Mouse (Mus musculus) MEL (cell line): Measurements from ENCODE around the gene Gm10318. TPM values are rescaled to one million over a fixed set of nuclear protein-coding genes. Genes with fewer than 3 reads are reported as not detected.

Source experiments
- DNase-seq: peaks from one replicate; pipeline ENCODE4 v3.0.0; 2011; ENCODE audit warnings: low read depth, low spot score
- H3K27ac ChIP-seq: 2 replicates; pipeline ENCODE4 v1.5.1; 2012; ENCODE audit warnings: low read depth, mild to moderate bottlenecking, control low read depth, low read length, moderate library complexity; ENCODE audit not compliant: control insufficient read depth
- H3K27me3 ChIP-seq, 2 experiments: fragments of 150-350 bp in 1 of 2; sonication (generic) in 1 of 2; 2 replicates each; pipeline ENCODE4 v1.6.1; 2012; ENCODE audit warnings: low read length in 2 of 2, mild to moderate bottlenecking in 2 of 2, improper control_type of control experiment in 1 of 2, moderate library complexity in 1 of 2; ENCODE audit not compliant: insufficient read depth in 2 of 2, control insufficient read depth in 1 of 2
- H3K36me3 ChIP-seq, 2 experiments: 2 replicates each; pipeline ENCODE4 v1.6.1; 2012 to 2014; ENCODE audit warnings: low read length in 2 of 2, improper control_type of control experiment in 1 of 2, inconsistent platforms in 1 of 2, mild to moderate bottlenecking in 1 of 2; ENCODE audit not compliant: insufficient read depth in 2 of 2, control insufficient read depth in 1 of 2
- H3K4me1 ChIP-seq, 2 experiments: fragments of 150-350 bp in 1 of 2; sonication (generic) in 1 of 2; 2 replicates each; pipeline ENCODE4 v1.6.1; 2012; ENCODE audit warnings: low read length in 2 of 2, improper control_type of control experiment in 1 of 2, mild to moderate bottlenecking in 1 of 2; ENCODE audit not compliant: insufficient read depth in 2 of 2, control insufficient read depth in 1 of 2
- H3K4me3 ChIP-seq, 2 experiments: fragments of 150-350 bp in 1 of 2; sonication (generic) in 1 of 2; 2 replicates each; pipeline ENCODE4 v1.5.1; 2012; ENCODE audit warnings: low read depth in 2 of 2, low read length in 2 of 2, mild to moderate bottlenecking in 2 of 2, moderate library complexity in 2 of 2, control low read depth in 1 of 2, improper control_type of control experiment in 1 of 2; ENCODE audit not compliant: control insufficient read depth in 1 of 2, insufficient read depth in 1 of 2
- H3K79me2 ChIP-seq: 2 replicates; pipeline ENCODE4 v1.6.1; 2012; ENCODE audit warnings: mild to moderate bottlenecking, low read length, moderate library complexity; ENCODE audit not compliant: control insufficient read depth, poor library complexity, insufficient read depth
- H3K9ac ChIP-seq: 2 replicates; pipeline ENCODE4 v1.6.1; 2012; ENCODE audit warnings: low read depth, mild to moderate bottlenecking, control low read depth, low read length, moderate library complexity; ENCODE audit not compliant: control insufficient read depth, poor library complexity, severe bottlenecking
- H3K9me3 ChIP-seq: fragments of 150-350 bp; sonication (generic); replicated peaks from 2 replicates; pipeline ENCODE4 v1.6.1; 2012; ENCODE audit warnings: mild to moderate bottlenecking, low read length, improper control_type of control experiment, moderate library complexity; ENCODE audit not compliant: insufficient read depth
- CHD2 ChIP-seq: IDR thresholded peaks from 2 replicates; pipeline ENCODE4 v1.6.1; 2011; ENCODE audit warnings: low read length, improper control_type of control experiment
- CTCF ChIP-seq, 3 experiments: IDR thresholded peaks in 2 of 3; conservative IDR thresholded peaks in 1 of 3; 2 replicates each; pipeline ENCODE4 v1.5.1; 2011 to 2012; ENCODE audit warnings: low read length in 3 of 3, low read depth in 2 of 3, mild to moderate bottlenecking in 2 of 3, improper control_type of control experiment in 1 of 3, inconsistent platforms in 1 of 3, mixed read lengths in 1 of 3, moderate library complexity in 1 of 3; ENCODE audit not compliant: control insufficient read depth in 1 of 3, insufficient read depth in 1 of 3, poor library complexity in 1 of 3, severe bottlenecking in 1 of 3
- E2F4 ChIP-seq: IDR thresholded peaks from 2 replicates; pipeline ENCODE4 v1.6.1; 2011; ENCODE audit warnings: low read depth, low read length, improper control_type of control experiment, borderline replicate concordance
- ELF1 ChIP-seq: IDR thresholded peaks from 2 replicates; pipeline ENCODE4 v1.6.1; 2014; ENCODE audit warnings: low read depth, mild to moderate bottlenecking, inconsistent platforms, low read length, improper control_type of control experiment, moderate library complexity
- GABPA ChIP-seq: IDR thresholded peaks from 2 replicates; pipeline ENCODE4 v1.6.1; 2012; ENCODE audit warnings: low read depth, mild to moderate bottlenecking, inconsistent platforms, low read length, improper control_type of control experiment, moderate library complexity
- GATA1 ChIP-seq: IDR thresholded peaks from 2 replicates; pipeline ENCODE4 v1.6.1; 2011; ENCODE audit warnings: low read depth, low read length, improper control_type of control experiment
- HCFC1 ChIP-seq: IDR thresholded peaks from 2 replicates; pipeline ENCODE4 v1.6.1; 2012; ENCODE audit warnings: low read depth, mild to moderate bottlenecking, inconsistent platforms, low read length, improper control_type of control experiment, moderate library complexity
- JUND ChIP-seq: IDR thresholded peaks from 2 replicates; pipeline ENCODE4 v1.6.1; 2011; ENCODE audit warnings: low read depth, mild to moderate bottlenecking, improper control_type of control experiment, low read length
- KAT2A ChIP-seq: conservative IDR thresholded peaks from 2 replicates; pipeline ENCODE4 v1.6.1; 2012; ENCODE audit warnings: low read depth, low read length, improper control_type of control experiment, inconsistent platforms
- MEF2A ChIP-seq: IDR thresholded peaks from 2 replicates; pipeline ENCODE4 v1.6.1; 2014; ENCODE audit warnings: low read depth, mild to moderate bottlenecking, inconsistent platforms, low read length, improper control_type of control experiment; ENCODE audit not compliant: poor library complexity, insufficient replicate concordance, severe bottlenecking; ENCODE audit errors: extremely low read depth
- MYB ChIP-seq: IDR thresholded peaks from 2 replicates; pipeline ENCODE4 v1.6.1; 2011; ENCODE audit warnings: mild to moderate bottlenecking, low read depth, low read length, improper control_type of control experiment
- MYC ChIP-seq: IDR thresholded peaks from 2 replicates; pipeline ENCODE4 v1.6.1; 2011; ENCODE audit warnings: low read depth, mild to moderate bottlenecking, low read length, improper control_type of control experiment, moderate library complexity
- NELFE ChIP-seq: IDR thresholded peaks from 2 replicates; pipeline ENCODE4 v1.6.1; 2011; ENCODE audit warnings: low read depth, low read length, improper control_type of control experiment
- NRF1 ChIP-seq: IDR thresholded peaks from 2 replicates; pipeline ENCODE4 v1.6.1; 2014; ENCODE audit warnings: low read depth, mild to moderate bottlenecking, inconsistent platforms, low read length, improper control_type of control experiment, moderate library complexity; ENCODE audit not compliant: poor library complexity, insufficient read depth, severe bottlenecking
- POLR2A ChIP-seq, 2 experiments: IDR thresholded peaks; 2 replicates each; pipeline ENCODE4 v1.6.1; 2011 to 2012; ENCODE audit warnings: low read length in 2 of 2, mild to moderate bottlenecking in 2 of 2, control low read depth in 1 of 2, improper control_type of control experiment in 1 of 2, low read depth in 1 of 2, moderate library complexity in 1 of 2; ENCODE audit not compliant: control insufficient read depth in 1 of 2, insufficient read depth in 1 of 2, poor library complexity in 1 of 2
- POLR2AphosphoS5 ChIP-seq: IDR thresholded peaks from 2 replicates; pipeline ENCODE4 v1.6.1; 2012; ENCODE audit warnings: low read depth, borderline replicate concordance, mild to moderate bottlenecking, inconsistent platforms, low read length, moderate library complexity, mixed read lengths
- RAD21 ChIP-seq: IDR thresholded peaks from 2 replicates; pipeline ENCODE4 v1.6.1; 2011; ENCODE audit warnings: mild to moderate bottlenecking, low read depth, low read length, improper control_type of control experiment
- SMC3 ChIP-seq: IDR thresholded peaks from 2 replicates; pipeline ENCODE4 v1.6.1; 2011; ENCODE audit warnings: low read depth, low read length, improper control_type of control experiment
- TAL1 ChIP-seq: IDR thresholded peaks from 2 replicates; pipeline ENCODE4 v1.6.1; 2012; ENCODE audit warnings: mild to moderate bottlenecking, inconsistent platforms, low read length, moderate library complexity, mixed read lengths
- TCF12 ChIP-seq: IDR thresholded peaks from 2 replicates; pipeline ENCODE4 v1.6.1; 2014; ENCODE audit warnings: low read depth, mild to moderate bottlenecking, inconsistent platforms, low read length, improper control_type of control experiment, moderate library complexity
- USF1 ChIP-seq: IDR thresholded peaks from 2 replicates; pipeline ENCODE4 v1.6.1; 2014; ENCODE audit warnings: low read depth, mild to moderate bottlenecking, inconsistent platforms, low read length, improper control_type of control experiment, moderate library complexity
- ZKSCAN1 ChIP-seq: IDR thresholded peaks from 2 replicates; pipeline ENCODE4 v1.6.1; 2012; ENCODE audit warnings: low read depth, mild to moderate bottlenecking, inconsistent platforms, low read length, improper control_type of control experiment, moderate library complexity
- ZMIZ1 ChIP-seq: IDR thresholded peaks from 2 replicates; pipeline ENCODE4 v1.6.1; 2012; ENCODE audit warnings: low read depth, mild to moderate bottlenecking, inconsistent platforms, low read length, improper control_type of control experiment, moderate library complexity
- polyA plus RNA-seq, 2 experiments: library from polyadenylated mRNA; stranded (reverse) in 1 of 2; unstranded in 1 of 2; fragments of >175 nt in 1 of 2; fragments of >200 nt in 1 of 2; gene quantifications; 2 replicates each; pipeline versions ENCODE4 v1.2.1 to v1.2.4; 2012; ENCODE audit warnings: low replicate concordance in 2 of 2, low read depth in 1 of 2; ENCODE audit not compliant: insufficient read length in 2 of 2, insufficient read depth in 1 of 2, missing spikeins in 1 of 2
- total RNA-seq: library from RNA; depleted of rRNA; stranded (reverse); fragments of 300-350 nt; gene quantifications from 2 replicates; pipeline ENCODE4 v1.2.3, GENCODE M21; 2012

The Gm10318 gene
- total and polyA plus RNA-seq, 3 experiments: not detected

DNA sequence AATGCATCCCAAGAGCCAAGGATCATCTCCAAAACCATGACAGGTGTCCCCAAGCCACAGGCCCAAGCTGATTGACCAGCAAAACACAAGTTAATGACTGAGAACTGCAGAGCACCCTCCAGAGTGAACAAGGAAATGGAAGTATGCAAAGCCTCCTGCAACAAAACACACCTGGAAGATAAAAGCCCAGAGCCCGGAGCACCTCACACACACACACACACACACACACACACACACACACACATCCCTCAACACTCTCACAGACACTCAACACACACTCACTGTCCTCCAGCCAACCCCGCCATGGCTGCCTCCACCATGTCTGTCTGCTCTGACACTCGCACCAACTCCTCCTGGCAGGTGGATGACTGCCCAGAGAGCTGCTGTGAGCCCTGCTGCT lies 6.2 kb upstream of the Gm10318 start, which contains the start of gene Gm36176:
TSS of gene Gm36176 (plus strand) at position 301 of the 400 bp plus-strand sequence.
- Histone ChIP-seq H3K4me1 (no peaks in the 10 kb centered on the region), H3K4me3 (no peak within 1 kb of the TSS), H3K27ac (no peak within 1 kb of the TSS), H3K36me3 (no peaks in the 10 kb centered on the region), H3K9me3 (no peaks in the 10 kb centered on the region), H3K9ac (no peak within 1 kb of the TSS), H3K27me3 (peaks cover 3 to 4% of the 10 kb centered on the region in 2 experiments; a peak in 3 of 4 replicates), H3K79me2 (no peaks in the 10 kb centered on the region)
- TF ChIP-seq MYC (no peak), NELFE (no peak), ELF1 (no peak), USF1 (no peak), CTCF (IDR thresholded peaks at IDR 0.05 in 2 of 3, conservative IDR thresholded peaks at IDR 0.05 in 1 of 3; ENCODE audit: control insufficient read depth in 1 of 3, insufficient read depth in 1 of 3, low read depth in 2 of 3, low read length in 3 of 3, poor library complexity in 1 of 3, severe bottlenecking in 1 of 3) (no peak), POLR2A (IDR thresholded peaks at IDR 0.05; ENCODE audit: control insufficient read depth in 1 of 2, insufficient read depth in 1 of 2, low read depth in 1 of 2, low read length in 2 of 2, poor library complexity in 1 of 2) (no peak), SMC3 (no peak), GATA1 (no peak), GABPA (no peak), HCFC1 (no peak), CHD2 (no peak), NRF1 (no peak), MYB (no peak), ZMIZ1 (no peak)
- no peak for DNase-seq

DNA sequence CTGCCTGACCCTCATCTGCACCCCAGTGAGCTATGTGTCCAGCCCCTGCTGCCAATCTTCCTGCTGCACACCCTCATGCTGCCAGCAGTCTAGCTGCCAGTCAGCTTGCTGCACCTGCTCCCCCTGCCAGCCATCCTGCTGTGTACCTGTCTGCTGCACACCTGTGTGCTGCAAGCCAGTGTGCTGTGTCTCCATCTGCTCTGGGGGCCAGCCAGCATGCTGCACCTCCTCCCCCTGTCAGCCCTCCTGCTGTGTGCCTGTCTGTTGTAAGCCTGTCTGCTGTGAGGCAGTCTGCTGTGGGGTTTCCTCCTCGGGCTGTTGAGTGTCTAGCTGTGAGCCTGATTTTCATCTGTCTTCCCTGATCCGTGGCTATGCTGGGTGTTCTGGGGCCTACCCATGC lies 5.7 kb upstream of the Gm10318 start:
- no peaks in the 10 kb centered on the region for H3K36me3 ChIP-seq
- peaks cover 3 to 4% of the 10 kb centered on the region in 2 experiments; a peak in 3 of 4 replicates for H3K27me3 ChIP-seq
- no peaks in the 10 kb centered on the region for H3K4me1 ChIP-seq
- TF ChIP-seq CHD2: no peak
- TF ChIP-seq ELF1: no peak
- TF ChIP-seq ZKSCAN1: no peak
- TF ChIP-seq MYC: no peak
- no peak for TF ChIP-seq KAT2A
- no peak for TF ChIP-seq SMC3
- no peak for TF ChIP-seq E2F4
- no peak for TF ChIP-seq MEF2A
- no peak for TF ChIP-seq GABPA
- no peak for TF ChIP-seq POLR2AphosphoS5
- TF ChIP-seq JUND: no peak
- no peak for TF ChIP-seq NELFE
- no peak for TF ChIP-seq TAL1
- TF ChIP-seq RAD21: no peak
- TF ChIP-seq NRF1: no peak
- TF ChIP-seq CTCF (IDR thresholded peaks at IDR 0.05 in 2 of 3, conservative IDR thresholded peaks at IDR 0.05 in 1 of 3; ENCODE audit: control insufficient read depth in 1 of 3, insufficient read depth in 1 of 3, low read depth in 2 of 3, low read length in 3 of 3, poor library complexity in 1 of 3, severe bottlenecking in 1 of 3): no peak
- TF ChIP-seq TCF12: no peak
- H3K79me2 ChIP-seq: no peaks in the 10 kb centered on the region
- H3K9ac ChIP-seq: no peak overlapping the region
- no peak overlapping the region for H3K27ac ChIP-seq
- no peaks in the 10 kb centered on the region for H3K9me3 ChIP-seq
- no peak for DNase-seq
- no peak overlapping the region for H3K4me3 ChIP-seq
